Comparison of ENCODE assay signal across 10 mouse cellular contexts in genomic region chr1:93678386-93678785, GRCm38 (mm10). TPM values are rescaled to one million over a fixed set of nuclear protein-coding genes. Genes with fewer than 3 reads are reported as not detected.
DNase-seq lines count a peak whose midpoint lies in the region; ATAC-seq and TF ChIP-seq lines count a peak whose summit lies in the region.
"Had no signal": no experiment of that assay in that cellular context is flagged by ENCODE, and none has a peak within 500 bp of the region (broad histone marks: within the 10 kb centered on the region; RNA-seq: fewer than 3 reads in every experiment).

No protein-coding gene starts in this region.

- no peaks in the 10 kb centered on the region for H3K36me3 ChIP-seq in midbrain, postnatal 0 days (ENCODE audit: insufficient read depth, low read length)
- H3K36me3 ChIP-seq in midbrain, embryonic 14.5 days (ENCODE audit: control insufficient read depth, insufficient read depth, low read length), result no peaks in the 10 kb centered on the region
- H3K36me3 ChIP-seq: midbrain, embryonic 15.5 days had no signal

- no peak overlapping the region for H3K27ac ChIP-seq in midbrain, postnatal 0 days (ENCODE audit: low read depth, low read length)
- no peak overlapping the region for H3K27ac ChIP-seq in midbrain, embryonic 14.5 days (replicated peaks; ENCODE audit: low read depth, low read length)
- H3K27ac ChIP-seq: midbrain, embryonic 15.5 days had no signal

- WGBS in midbrain, postnatal 0 days, result 56% methylated on average over 2 of the region's 2 CpGs
- WGBS in midbrain, embryonic 14.5 days, result 71% methylated on average over 2 of the region's 2 CpGs

- H3K9ac ChIP-seq in midbrain, postnatal 0 days (replicated peaks; ENCODE audit: low read length, poor library complexity, severe bottlenecking), result no peak overlapping the region
- no peak overlapping the region for H3K9ac ChIP-seq in midbrain, embryonic 14.5 days (replicated peaks; ENCODE audit: low read length)
- H3K9ac ChIP-seq: midbrain, embryonic 15.5 days had no signal

- H3K27me3 ChIP-seq in midbrain, postnatal 0 days (ENCODE audit: insufficient read depth, low read length), result no peaks in the 10 kb centered on the region
- no peaks in the 10 kb centered on the region for H3K27me3 ChIP-seq in midbrain, embryonic 14.5 days (ENCODE audit: control insufficient read depth, insufficient read depth, low read length)
- H3K27me3 ChIP-seq: midbrain, embryonic 15.5 days had no signal

- no peak overlapping the region for H3K4me2 ChIP-seq in midbrain, postnatal 0 days (ENCODE audit: low read depth, low read length, poor library complexity, severe bottlenecking)
- no peak overlapping the region for H3K4me2 ChIP-seq in midbrain, embryonic 14.5 days (ENCODE audit: low read length)
- H3K4me2 ChIP-seq: midbrain, embryonic 15.5 days had no signal

- peak; percentile 69 for DNase-seq in adrenal gland, postnatal 10 days
- DNase-seq in adrenal gland, adult 8-10 months, result no peak
- DNase-seq in midbrain, postnatal 0 days (ENCODE audit: low spot score), result peak; percentile 44
- DNase-seq in midbrain, embryonic 14.5 days, result no peak
- DNase-seq in heart, adult 9 months (ENCODE audit: low spot score in 2 of 2), result peak; percentile 39 to 61
- DNase-seq in lung, postnatal 36 days, result peak; percentile 61
- DNase-seq: liver had no signal

- no peak for ATAC-seq in midbrain, postnatal 0 days (ENCODE audit: low FRiP score)
- ATAC-seq in midbrain, embryonic 14.5 days (ENCODE audit: low FRiP score, low TSS enrichment), result no peak
- no peak for ATAC-seq in frontal cortex, adult (ENCODE audit: low TSS enrichment)
- no peak for ATAC-seq in megakaryocyte, adult 5-6 weeks (ENCODE audit: poor library complexity, severe bottlenecking)
- ATAC-seq: midbrain, embryonic 15.5 days had no signal

- no peaks in the 10 kb centered on the region for H3K4me1 ChIP-seq in midbrain, postnatal 0 days (ENCODE audit: insufficient read depth, low read length)
- H3K4me1 ChIP-seq in midbrain, embryonic 14.5 days (ENCODE audit: control insufficient read depth, insufficient read depth, low read length), result no peaks in the 10 kb centered on the region
- H3K4me1 ChIP-seq: midbrain, embryonic 15.5 days had no signal

- H3K4me3 ChIP-seq in midbrain, postnatal 0 days (ENCODE audit: low read depth, low read length), result no peak overlapping the region
- H3K4me3 ChIP-seq in midbrain, embryonic 14.5 days (replicated peaks; ENCODE audit: low read depth, low read length), result no peak overlapping the region
- H3K4me3 ChIP-seq: midbrain, embryonic 15.5 days had no signal

- TF ChIP-seq CTCF in midbrain, postnatal 0 days (IDR thresholded peaks at IDR 0.05), result no peak

- no peaks in the 10 kb centered on the region for H3K9me3 ChIP-seq in midbrain, postnatal 0 days (ENCODE audit: low read length)
- 0 out of 2 replicates have a peak, but pooled peaks cover 3% of the 10 kb centered on the region for H3K9me3 ChIP-seq in midbrain, embryonic 14.5 days (ENCODE audit: control insufficient read depth, low read length)
- H3K9me3 ChIP-seq: midbrain, embryonic 15.5 days had no signal

RNA-seq across cellular contexts. Expression of gene Bok, which starts 7.1 kb away (rescaled TPM):
- 10 to 100 TPM; 17.4 to 21.0 TPM for total RNA-seq in adrenal gland, postnatal 10 days (2021)
- 10 to 100 TPM in 3 of 4 experiments, 1 to 10 TPM in 1; 9.1 to 13.5 (median 11.1) TPM for total RNA-seq in adrenal gland, adult 8-10 months (2022)
- 99.4 and 108 TPM in 2 replicates for total RNA-seq in midbrain, postnatal 0 days (2014; rRNA removed)
- polyA plus RNA-seq in midbrain, postnatal 0 days (2015; fragmentation: Nextera tagmentation; extraction: Ambion mirVana), result 95.4 and 96.6 TPM in 2 replicates
- 77.6 and 87.4 TPM in 2 replicates for polyA plus RNA-seq in midbrain, embryonic 14.5 days (2014; fragmentation: Nextera tagmentation; extraction: Ambion mirVana)
- total RNA-seq in megakaryocyte, adult 5-6 weeks (2015), result not detected in 2 replicates
- not detected in 2 replicates for total RNA-seq in megakaryocyte, adult 5-6 weeks (2017)

RNA-seq across cellular contexts. Expression of gene Stk25, which starts 19.9 kb away (rescaled TPM):
- total RNA-seq in adrenal gland, postnatal 10 days (2021), result 100 to 1,000 TPM; 112 to 134 TPM
- 100 to 1,000 TPM; 135 to 201 (median 170) TPM for total RNA-seq in adrenal gland, adult 8-10 months (2022)
- total RNA-seq in midbrain, postnatal 0 days (2014; rRNA removed), result 301 and 335 TPM in 2 replicates
- 362 and 412 TPM in 2 replicates for polyA plus RNA-seq in midbrain, postnatal 0 days (2015; fragmentation: Nextera tagmentation; extraction: Ambion mirVana)
- polyA plus RNA-seq in midbrain, embryonic 14.5 days (2014; fragmentation: Nextera tagmentation; extraction: Ambion mirVana), result 357 and 370 TPM in 2 replicates
- total RNA-seq in megakaryocyte, adult 5-6 weeks (2015), result 21.4 and 22.7 TPM in 2 replicates
- 26.5 and 39.6 TPM in 2 replicates for total RNA-seq in megakaryocyte, adult 5-6 weeks (2017)

Comparison
In these comparisons a context has a peak if more than half of its experiments do, and no peak if none do; other contexts are left out.
1. DNase-seq: peak in adrenal gland, postnatal 10 days (single experiment), midbrain, postnatal 0 days (single experiment), heart, adult 9 months (2 of 2) and lung, postnatal 36 days (single experiment); none in adrenal gland, adult 8-10 months (single experiment) and midbrain, embryonic 14.5 days (single experiment).
2. RNA of gene Bok, which starts 7.1 kb away (total RNA-seq): 99.4 to 108 TPM in midbrain, postnatal 0 days, 17.4 to 21.0 TPM in adrenal gland, postnatal 10 days and 9.1 to 13.5 TPM in adrenal gland, adult 8-10 months; not detected in megakaryocyte, adult 5-6 weeks; every median in the first group is over 10 times any median in the second.